Mouse (Mus musculus) testis, postnatal 14 days (tissue): ENCODE results near the gene Mmgt2.

ENCODE experiments used
- DNase-seq: peaks from one replicate; pipeline ENCODE4 v3.0.0; 2021; ENCODE audit warnings: low spot score

Gene Mmgt2

DNA sequence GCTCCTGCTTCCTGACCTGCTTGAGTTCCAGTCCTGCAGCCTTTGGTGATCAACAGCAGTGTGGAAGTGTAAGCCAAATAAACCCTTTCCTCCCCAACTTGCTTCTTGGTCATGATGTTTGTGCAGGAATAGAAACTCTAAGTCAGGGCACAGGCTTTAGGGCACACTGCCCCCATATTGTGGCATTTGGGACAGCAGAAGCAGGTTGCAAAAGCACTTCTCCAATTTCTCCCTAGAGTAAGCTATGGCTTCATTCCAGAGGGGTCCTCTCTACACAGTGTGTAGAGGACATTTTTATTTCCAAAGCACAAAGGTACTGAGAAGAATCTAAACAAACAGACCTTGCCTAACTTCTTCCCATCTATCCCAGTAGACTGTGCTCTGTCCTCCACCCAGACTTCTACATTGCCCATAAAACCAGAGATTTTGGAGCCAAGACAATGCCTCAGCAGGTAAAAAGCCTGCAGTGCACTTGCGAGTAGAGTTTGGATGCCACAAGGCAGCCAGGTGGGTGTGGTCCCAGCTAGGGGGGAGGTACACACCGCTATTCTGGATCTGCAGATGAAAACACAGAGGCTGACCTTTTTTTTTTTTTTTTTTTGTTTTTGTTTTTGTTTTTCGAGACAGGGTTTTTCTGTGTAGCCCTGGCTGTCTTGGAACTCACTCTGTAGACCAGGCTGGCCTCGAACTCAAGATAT, 26.7 kb upstream of the Mmgt2 start:
- no peak for DNase-seq

DNA sequence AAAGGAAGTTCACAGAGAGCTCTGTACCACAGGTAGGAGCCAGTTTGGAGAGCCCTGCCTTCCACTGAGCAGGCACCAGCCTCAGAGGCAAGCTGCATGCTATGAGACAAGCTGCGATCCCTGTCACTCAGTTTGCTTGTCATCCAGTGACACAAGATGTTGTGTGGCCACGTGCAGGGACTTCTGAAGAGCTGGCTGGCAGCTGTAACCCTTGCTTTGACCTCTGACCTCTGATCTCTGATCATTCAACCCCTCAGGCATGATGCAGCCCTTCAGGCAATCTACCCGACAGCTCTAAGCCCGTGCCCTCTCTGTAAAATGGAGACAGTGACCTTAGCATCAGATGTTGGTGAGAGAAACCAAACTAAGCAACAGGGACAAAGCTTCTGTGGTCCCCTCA, 25.6 kb upstream of the Mmgt2 start:
- DNase-seq = no peak

DNA sequence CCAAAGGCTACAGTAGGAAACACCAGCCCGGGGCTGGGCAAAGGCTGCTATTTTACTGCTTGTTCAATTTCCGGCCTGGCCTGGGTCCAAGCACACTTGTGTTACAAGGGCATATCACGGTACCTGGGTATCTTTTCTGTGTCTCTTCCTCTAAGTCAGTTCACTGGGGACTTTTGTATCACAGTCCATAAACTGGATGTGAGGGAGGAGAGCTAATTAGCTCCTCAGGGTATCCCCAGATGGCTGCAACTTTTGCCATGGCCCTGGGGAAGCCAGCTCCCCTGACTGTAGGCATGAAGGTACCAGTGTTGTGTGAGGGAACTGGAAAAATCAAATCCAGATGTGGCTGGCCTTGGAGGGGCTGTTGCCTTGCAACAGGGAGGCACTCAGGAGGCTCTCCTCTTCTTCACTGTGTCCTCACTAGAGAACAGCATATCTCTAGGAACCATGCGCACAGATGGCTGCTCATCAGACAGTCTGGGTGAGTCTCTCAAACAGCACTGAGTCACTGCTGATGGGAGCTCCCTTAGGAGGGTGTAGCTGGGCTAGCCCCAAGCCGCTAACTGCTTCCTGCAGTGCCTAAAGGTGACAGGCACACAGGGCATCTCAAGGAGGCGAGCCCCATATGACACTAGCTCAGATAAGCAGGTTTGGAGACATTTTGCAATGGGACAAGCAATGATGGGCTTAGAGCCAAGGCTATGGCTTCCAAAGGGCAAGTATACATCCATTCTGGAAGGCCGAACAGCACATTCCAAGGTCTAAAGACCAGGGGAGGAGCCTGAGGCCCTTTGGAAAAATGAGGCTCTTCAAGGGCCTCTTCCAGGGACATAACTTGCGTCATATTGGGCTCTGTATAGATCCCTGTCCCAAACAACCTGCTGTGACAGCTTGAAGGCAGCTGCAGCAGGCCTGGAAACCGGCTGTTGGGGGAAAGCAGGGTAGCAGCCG, 23.8 kb upstream of the Mmgt2 start:
- no peak for DNase-seq

DNA sequence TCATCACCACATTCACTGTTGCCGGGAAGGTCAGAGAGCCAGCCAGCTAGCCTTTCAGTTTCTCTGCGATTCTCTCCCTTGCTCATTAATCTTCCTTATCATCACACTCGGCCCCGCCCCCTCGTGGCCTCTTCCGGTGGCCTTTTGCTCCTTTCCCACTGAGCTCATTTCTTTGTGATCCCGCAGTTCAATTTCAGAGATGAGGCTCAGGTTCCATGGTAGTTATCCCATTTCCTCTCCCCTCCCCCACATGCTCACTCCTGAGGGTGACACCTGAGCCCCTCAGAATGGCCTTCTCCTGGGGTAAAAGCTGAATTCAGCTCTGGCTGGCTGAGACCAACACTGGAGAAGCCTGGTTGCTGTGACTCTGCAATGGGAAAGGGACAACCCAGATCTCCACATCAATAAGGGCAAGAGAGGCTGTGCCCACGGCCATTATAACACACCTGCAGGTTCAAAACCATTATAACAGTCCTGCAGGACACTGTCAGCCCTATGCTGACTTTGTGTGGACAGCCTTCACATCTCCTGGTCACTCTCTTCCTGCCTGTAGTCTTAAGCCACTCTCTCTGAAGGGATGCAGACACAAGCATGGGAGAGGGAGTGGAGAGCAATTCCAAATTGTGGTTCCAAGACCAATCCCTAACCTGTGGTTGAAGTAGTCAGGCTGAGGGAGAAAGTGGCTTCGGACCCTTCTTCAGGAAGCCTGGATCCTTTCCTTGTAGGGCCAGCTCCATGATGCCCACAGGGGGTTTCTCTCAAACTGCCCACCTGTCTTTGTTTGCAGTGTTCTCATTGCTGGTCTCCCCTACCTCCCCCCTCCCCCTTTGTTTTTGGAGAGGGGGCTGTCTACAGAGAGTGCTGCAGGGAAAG, 18.9 kb upstream of the Mmgt2 start:
- no peak for DNase-seq

DNA sequence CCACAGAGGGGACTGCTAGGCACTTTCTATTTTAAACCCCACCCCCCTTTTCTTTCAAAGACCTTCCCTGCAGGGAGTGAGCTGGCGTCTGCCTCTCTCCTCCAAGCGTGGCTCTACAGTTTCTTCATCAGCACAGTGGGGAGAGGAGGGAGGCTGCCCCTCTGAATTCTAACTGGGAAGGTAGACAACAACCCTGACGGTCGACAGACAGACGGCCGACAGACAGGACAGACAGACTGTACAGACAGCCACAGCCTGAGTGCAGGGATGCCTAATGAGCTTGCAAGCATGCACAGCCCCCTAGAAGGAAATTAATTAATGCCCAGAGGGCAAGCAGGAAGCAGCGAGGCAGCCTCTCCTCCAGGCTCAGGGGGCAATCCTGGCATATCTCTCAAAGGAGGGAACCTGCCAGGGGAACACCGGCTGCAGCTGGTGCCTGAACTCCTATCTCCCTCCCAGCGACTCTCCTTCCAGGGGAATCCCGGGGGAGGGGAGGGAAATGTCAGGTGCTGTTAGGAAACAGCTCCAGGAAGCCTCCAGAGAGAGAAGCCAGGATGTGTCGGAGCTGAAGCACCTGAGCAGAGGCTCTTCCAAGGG, 18.1 kb upstream of the Mmgt2 start:
- no peak for DNase-seq

DNA sequence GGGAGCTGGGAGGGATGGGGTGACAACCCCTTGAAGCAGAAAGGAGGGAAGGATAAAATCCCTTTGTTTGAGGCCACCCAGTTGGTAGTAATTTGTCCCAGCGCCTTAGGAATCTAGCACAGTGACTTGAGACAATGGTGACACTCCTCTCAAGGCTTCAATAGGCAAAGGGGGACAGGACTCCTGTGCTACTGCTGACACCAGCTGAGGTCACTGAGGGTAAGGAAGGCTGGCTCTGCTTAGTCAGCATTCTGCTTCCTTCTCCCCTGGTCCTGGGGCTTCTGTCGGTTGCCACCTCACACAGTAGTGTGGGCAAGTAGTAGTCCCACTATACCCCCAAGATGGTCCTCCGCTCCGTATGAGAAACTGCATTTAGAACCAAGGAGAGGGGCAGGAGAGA, 17.3 kb upstream of the Mmgt2 start:
- DNase-seq = no peak

DNA sequence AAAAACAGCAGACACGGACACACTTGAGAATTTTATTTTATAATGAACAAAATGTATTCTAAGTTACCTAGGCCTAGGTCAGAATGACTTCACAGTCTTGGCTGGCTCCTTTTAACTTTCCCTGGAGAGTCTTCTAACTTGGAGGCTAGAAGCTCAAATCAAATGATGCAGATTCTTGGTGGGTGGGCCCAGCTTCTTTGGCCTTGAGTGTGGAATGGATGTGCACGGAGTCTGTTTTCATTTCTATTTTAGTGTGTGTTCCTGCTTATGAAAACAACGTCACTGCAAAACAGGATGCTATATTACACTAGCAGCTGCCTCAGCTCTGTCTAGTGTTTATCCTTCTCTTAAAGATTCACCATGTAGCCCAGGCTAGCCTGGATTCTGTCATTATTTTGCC, 13.1 kb upstream of the Mmgt2 start:
- DNase-seq = peak; percentile 54

DNA sequence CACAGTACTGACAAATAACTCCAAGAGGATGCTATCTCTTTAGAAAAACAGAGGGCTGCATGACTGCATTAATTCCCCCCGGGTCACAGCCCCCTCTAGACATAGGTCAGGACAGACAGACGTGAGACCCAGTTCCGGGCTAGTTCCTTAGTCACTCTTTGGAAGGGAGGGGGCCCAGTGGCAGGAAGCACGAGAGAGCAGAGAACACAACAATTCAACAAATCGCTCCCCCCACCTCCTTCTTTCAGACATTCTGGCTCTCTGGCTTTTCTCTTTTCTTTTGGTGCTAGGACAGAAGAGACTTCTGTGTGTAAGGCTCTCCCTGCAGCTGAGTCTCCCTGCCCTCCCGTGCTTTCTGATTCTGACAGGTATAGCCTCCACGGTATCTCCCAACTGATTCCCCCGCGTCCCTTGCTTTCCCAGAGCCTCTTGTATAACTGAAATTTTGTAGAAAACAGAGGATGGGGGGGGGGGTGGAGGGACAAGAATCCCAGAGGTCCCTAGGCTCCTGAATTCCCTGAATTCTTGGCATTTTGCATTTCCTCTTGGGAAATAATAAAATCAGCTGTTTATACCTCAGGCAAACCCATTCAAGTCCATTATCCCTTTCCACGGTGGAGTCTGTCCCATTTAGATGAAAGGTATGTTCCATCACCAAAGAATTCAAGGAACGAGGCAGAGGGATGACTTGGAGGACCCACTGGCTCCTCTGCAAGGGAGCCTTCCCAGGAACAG, 12.2 kb upstream of the Mmgt2 start:
- no peak for DNase-seq

DNA sequence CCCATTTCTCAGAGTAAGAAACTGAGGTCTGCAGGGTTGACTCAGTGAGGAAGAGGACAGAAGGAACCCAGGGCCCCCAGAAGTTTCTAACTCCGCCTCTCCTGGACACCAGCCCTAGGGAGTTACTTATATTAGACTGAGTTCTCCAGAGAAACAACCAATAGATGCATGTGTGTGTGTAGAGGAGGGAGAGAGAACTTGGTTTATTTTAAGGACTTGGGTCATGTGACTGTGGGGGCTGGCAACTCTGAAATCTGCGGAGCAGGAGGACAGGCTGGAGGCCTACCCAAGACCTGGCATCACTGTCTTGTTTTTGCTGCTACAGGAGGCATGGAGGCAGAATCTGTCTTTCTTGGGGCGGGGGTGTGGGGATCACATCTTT, 11.6 kb upstream of the Mmgt2 start:
- no peak for DNase-seq

DNA sequence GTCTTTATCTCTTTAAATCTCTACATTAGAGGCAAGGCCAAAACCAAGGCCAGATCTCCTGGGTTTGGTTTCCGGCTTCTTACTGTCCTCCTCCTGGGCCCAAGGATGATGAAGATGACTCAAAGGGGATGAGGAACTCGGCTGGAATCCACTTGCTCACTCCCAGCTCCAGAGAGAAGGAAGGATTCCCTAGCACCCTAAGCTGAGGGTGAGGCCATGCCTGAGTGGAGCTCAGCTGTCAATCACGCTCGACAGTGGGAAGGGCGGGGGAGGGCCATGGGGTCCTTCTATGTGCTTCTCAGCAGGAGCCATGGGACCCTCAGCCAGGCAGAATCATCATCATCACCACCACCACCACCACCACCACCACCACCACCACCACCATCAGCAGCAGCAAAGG, 11.1 kb upstream of the Mmgt2 start:
- no peak for DNase-seq

DNA sequence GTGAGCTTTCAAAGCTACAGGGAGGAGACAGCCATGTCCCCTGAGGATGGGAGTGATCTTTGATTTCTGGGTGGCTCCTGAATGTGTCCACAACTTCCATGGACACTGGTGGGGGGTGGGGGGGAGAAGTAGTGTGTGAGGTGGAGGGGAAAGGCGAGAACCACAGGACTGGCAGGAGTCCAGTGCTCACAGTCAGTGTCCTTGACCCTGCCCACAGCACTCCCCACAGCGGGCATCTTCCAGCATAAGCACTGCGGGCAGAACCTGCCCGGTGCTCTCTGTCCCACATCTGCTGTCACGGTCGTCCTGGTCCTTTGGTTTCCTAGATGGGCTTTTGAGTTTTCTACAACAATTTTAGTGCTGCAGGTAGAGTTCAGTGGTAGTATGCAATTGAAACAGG, 10.7 kb upstream of the Mmgt2 start:
- no peak for DNase-seq

DNA sequence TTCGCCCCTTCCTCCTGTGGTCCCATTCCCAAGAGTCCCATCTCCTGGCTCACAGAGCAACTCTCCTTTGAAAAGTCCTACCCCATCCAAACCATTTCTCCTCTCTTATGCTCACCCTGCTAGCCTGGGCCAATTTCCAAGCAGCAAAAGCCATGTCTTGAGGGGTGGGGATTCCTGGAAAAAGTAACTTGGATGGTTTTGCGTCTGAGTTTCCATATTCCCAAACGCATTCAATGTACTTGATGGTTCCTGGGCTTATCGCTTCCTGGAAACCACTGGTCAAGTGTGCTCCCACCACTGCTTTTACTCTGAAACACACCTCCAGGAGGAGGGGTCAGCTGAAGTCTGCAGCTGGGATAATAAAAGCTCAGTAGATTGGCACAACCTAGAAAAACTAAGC, 10.1 kb upstream of the Mmgt2 start:
- no peak for DNase-seq

DNA sequence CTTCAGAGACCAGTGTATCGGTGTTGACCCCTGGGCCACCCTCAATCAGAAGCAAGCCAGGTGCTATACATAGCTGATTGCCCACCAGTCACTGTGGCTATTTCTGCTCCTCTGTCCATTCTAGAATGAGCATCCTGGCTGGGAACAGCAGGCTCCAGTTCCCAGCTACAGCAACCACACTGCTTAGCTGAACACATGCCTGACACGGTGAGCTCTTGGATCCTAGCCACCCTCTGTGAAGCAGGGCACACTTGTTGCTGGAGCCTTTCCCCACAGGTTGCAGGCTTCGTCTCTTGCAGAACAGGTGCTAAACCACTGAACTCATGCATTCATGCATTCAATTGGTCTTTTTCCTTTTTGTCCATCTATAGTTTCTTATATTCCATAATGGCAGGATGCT, 8.1 kb upstream of the Mmgt2 start:
- DNase-seq = no peak

DNA sequence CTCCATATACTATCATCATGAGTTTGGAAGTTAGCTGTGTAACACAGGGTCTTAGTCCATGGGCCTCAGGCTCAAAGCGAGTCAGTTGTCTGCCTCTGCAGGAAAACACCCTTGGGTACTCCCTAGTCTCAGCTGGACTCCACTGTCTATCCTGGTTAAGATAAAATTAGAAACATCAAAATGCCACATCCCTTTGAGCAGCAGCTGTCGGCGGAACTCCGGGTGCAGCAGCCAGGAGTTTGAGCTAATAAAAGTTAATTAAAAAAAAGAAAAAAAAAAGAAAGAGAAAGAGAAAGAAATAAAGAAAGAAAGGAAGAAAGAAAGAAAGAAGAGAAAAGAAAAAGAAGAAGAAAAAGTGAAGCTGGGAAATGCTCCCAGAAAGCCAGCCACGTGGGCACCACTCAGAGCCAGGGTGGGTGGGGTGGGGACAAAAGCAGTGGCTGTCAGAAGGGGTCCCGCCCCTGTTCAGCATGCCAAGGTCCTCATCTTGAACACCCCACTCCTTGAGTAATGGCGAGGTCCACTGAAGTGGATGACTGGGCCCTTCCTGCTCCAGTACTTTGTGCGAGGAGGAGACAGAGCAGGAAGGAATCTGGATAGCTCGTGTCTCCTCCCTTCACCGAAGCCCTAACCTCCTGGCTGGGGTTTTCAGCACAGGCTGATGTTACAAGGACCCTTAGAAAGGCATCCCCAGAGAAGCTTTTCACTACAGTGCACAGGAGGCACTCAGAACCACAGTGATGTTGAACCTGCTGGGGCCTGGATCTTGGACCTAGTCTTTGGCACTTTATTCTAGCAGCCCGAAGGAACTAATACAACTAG, 6.2 kb upstream of the Mmgt2 start:
- no peak for DNase-seq

DNA sequence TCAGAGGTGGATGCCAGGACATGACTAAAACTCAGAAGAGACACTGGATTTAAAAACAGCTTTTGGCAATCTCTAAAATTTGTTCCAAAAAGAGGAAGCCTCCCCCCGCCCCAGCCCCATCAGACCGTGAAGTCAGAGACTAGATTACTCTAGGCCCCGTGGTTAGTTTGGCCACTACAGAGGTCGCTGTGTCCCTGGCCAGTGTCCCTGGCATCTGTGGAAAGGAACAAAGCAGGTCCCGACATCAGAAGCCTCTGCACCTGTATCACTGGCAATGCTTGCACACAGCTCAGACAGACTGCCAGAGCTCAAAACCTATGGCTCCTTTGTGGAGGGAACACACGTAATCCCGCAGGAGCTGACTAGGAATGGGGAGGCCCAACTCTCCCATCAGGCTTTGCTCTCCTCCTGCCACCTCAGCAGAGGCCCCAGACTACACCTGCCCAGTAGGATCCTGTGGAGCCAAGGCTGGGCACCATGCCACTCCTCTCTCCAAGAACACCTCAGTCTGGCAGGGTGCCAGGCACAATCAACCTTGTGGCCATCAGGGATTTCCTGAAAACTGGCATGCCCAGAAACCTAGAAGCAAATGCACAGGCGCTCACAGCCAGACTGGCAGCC, 5.3 kb upstream of the Mmgt2 start:
- peak; percentile 54 for DNase-seq

DNA sequence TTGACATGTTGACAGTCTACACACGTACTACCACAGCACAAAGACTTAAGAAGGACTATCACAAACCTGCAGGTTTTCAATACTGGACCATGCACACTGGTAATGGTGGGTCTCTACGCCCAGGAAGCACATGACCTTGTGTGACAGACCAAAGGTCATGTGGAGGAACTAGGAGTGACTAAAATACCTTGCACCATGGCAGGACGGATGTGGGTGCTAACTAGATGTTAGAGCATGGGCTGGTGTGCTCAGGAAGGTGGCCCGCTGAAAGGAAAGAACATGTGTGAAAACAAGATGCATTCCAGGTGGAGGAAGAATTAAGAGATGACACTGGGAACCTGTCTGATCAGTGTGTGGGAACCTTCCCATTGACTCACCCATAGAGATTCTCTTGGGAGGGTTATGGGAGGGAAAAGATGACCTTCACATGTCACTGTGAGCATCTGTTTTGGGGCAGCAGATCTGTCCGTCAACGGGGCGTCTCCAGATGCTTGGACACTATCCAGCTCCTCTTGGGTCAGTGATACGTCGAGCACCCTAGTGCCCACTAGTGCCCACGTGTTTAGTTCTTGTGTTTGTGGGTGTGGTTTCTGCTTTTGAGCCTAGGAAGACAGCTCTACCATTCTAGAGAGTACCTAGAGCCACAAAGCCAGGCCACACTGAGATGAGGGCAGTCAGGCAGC, 4.6 kb upstream of the Mmgt2 start:
- no peak for DNase-seq

DNA sequence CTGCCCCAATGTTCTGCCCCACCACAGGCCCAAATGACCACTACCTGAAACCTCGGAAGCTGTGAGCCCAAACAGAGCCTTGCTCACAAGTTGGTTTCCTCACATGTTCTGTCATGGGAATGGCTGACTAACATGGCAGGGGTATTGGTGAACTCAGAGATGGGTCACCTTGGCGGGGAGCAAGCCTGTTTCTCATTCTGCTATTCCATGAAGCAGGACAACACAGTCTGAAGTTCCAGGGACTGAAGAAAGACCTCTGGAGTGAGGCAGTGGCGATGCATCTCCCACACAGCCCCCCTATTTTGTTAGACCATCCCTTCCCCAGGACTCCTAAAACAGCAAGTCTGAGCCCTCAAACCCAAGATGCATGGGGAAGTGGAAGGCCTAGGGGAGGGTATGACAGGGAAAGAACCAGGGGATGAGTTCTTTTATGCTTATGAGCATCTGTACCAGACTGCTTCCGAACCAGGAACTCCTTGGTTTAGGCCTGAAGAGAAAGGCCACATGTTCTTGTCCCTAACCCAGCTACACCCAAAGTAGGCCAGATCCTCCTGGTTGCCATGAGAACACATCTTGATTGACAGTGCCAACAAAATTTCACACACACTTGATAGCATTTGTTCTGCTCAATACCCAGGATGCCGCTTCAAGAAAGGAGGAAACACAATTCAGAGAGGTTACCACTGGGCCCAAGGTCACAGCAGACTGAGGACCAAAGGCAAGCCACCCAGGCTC, 3.7 kb upstream of the Mmgt2 start:
- no peak for DNase-seq

DNA sequence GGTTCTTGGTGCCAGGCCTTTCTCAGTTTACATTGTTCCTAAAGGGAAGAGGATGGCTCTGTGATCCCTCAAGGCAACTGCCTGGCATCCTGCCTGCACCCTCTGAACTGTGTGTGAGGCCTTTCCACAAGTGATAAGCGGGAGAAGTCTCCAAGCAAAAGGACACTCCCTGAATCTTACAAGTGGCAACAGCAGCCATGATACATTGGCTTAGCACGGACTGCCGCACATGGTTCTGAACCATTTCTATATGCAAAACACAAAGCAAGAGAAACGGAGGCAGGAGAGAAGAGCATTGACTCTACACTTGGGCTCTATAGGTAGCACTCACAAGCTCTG, 3.2 kb upstream of the Mmgt2 start:
- DNase-seq = peak; percentile 75
